Mouse (Mus musculus) natural killer cell, adult 2 months (primary cell): Measurements from ENCODE around the gene Plpp3.

ENCODE experiments used
- DNase-seq, 2 experiments: peaks; one replicate each; pipeline ENCODE4 v3.0.0; 2022; ENCODE audit warnings: low spot score in 2 of 2

Plpp3 gene

GRCm38 (mm10) chr4:105218202-105218601 lies 61.1 kb downstream of the Plpp3 start:
- DNase-seq: no peak

GRCm38 (mm10) chr4:105219316-105219715 lies 62.2 kb downstream of the Plpp3 start:
- DNase-seq: no peak

- no peak for DNase-seq
Observed at GRCm38 (mm10) chr4:105220849-105221248, 63.7 kb downstream of the Plpp3 start.

- no peak for DNase-seq
Observed at GRCm38 (mm10) chr4:105221256-105221840, 64.2 kb downstream of the Plpp3 start.

- DNase-seq: no peak
Observed at GRCm38 (mm10) chr4:105223101-105223924, 66.2 kb downstream of the Plpp3 start.

- no peak for DNase-seq
Observed at GRCm38 (mm10) chr4:105223925-105224300, 66.8 kb downstream of the Plpp3 start.

GRCm38 (mm10) chr4:105225512-105225911 lies 68.4 kb downstream of the Plpp3 start:
- no peak for DNase-seq

- DNase-seq: no peak
Observed at GRCm38 (mm10) chr4:105226351-105226750, 69.2 kb downstream of the Plpp3 start.

GRCm38 (mm10) chr4:105230127-105230526 lies 73.0 kb downstream of the Plpp3 start:
- no peak for DNase-seq

- no peak for DNase-seq
Observed at GRCm38 (mm10) chr4:105240233-105240632, 83.1 kb downstream of the Plpp3 start.

- DNase-seq: no peak
Observed at GRCm38 (mm10) chr4:105244931-105245330, 87.8 kb downstream of the Plpp3 start.

- peak in 1 of 2 experiments; percentile 36 for DNase-seq
Observed at GRCm38 (mm10) chr4:105245479-105245944, 88.4 kb downstream of the Plpp3 start.

- no peak for DNase-seq
Observed at GRCm38 (mm10) chr4:105246331-105246730, 89.2 kb downstream of the Plpp3 start.

GRCm38 (mm10) chr4:105248161-105248560 lies 91.0 kb downstream of the Plpp3 start:
- no peak for DNase-seq

GRCm38 (mm10) chr4:105249283-105249682 lies 92.1 kb downstream of the Plpp3 start:
- DNase-seq: no peak

GRCm38 (mm10) chr4:105250946-105251345 lies 93.8 kb downstream of the Plpp3 start:
- DNase-seq: no peak

GRCm38 (mm10) chr4:105252044-105252443 lies 94.9 kb downstream of the Plpp3 start:
- peak in 1 of 2 experiments; percentile 15 for DNase-seq

GRCm38 (mm10) chr4:105252571-105253200 lies 95.5 kb downstream of the Plpp3 start:
- no peak for DNase-seq

GRCm38 (mm10) chr4:105253453-105254341 lies 96.5 kb downstream of the Plpp3 start:
- DNase-seq: no peak

- DNase-seq: peak in 1 of 2 experiments; percentile 25
Observed at GRCm38 (mm10) chr4:105254365-105254764, 97.2 kb downstream of the Plpp3 start.

GRCm38 (mm10) chr4:105255185-105255584 lies 98.0 kb downstream of the Plpp3 start:
- no peak for DNase-seq
